Mouse (Mus musculus) heart, embryonic 12.5 days (tissue): ENCODE results near the gene Cyp2j13. TPM values are rescaled to one million over a fixed set of nuclear protein-coding genes. Genes with fewer than 3 reads are reported as not detected.

Experiments used
- polyA plus RNA-seq: library from polyadenylated mRNA; unstranded; fragments of >200 nt; fragmentation: Nextera tagmentation; extraction: Ambion mirVana; gene quantifications from 2 replicates; pipeline ENCODE4 v1.2.1, GENCODE M21; 2016

The Cyp2j13 gene
- polyA plus RNA-seq, 1 experiment from 2014 or later, result not detected

Other genes with a start within 250 kb of the Cyp2j13 start
- gene Hook1, start 110.3 kb downstream of the Cyp2j13 start, polyA plus RNA-seq, result 11.0 and 11.7 TPM in 2 replicates
- not detected in 2 replicates for gene Cyp2j12, start 63.6 kb upstream of the Cyp2j13 start, polyA plus RNA-seq
- gene Cyp2j7, start 159.1 kb upstream of the Cyp2j13 start, polyA plus RNA-seq, result not detected in 2 replicates